Mouse (Mus musculus) small intestine, adult 2 months (tissue): ENCODE results near the gene Ankrd50.

Source experiments
- CTCF ChIP-seq: fragments of 200-500 bp; IDR thresholded peaks from 2 replicates; pipeline ENCODE4 v1.5.1; 2012; ENCODE audit warnings: low read depth, mild to moderate bottlenecking, control low read depth, inconsistent platforms, low read length, moderate library complexity, mixed read lengths; ENCODE audit not compliant: insufficient replicate concordance, insufficient read length; ENCODE audit errors: extremely low read depth
- POLR2A ChIP-seq: fragments of 200-500 bp; IDR thresholded peaks from 2 replicates; pipeline ENCODE4 v1.6.1; 2012; ENCODE audit warnings: low read depth, mild to moderate bottlenecking, control low read depth, inconsistent platforms, low read length, moderate library complexity

- TF ChIP-seq POLR2A, result no peak
- no peak for TF ChIP-seq CTCF
These were observed 12.2 kb upstream of the Ankrd50 start for GRCm38 (mm10) chr3:38496795-38497385.
